Mouse (Mus musculus) thymus, adult 2 months (tissue): ENCODE data around the gene Enpp6.

Experiments used
- CTCF ChIP-seq: fragments of 200-500 bp; IDR thresholded peaks from 2 replicates; pipeline ENCODE4 v1.5.1; 2012; ENCODE audit warnings: mild to moderate bottlenecking, control low read depth, low read length, moderate library complexity, borderline replicate concordance; ENCODE audit not compliant: control insufficient read depth, poor library complexity, insufficient read depth; ENCODE audit errors: extremely low read depth
- POLR2A ChIP-seq: fragments of 200-500 bp; IDR thresholded peaks from 2 replicates; pipeline ENCODE4 v1.6.1; 2012; ENCODE audit warnings: mild to moderate bottlenecking, low read length, control low read depth, moderate library complexity; ENCODE audit not compliant: control insufficient read depth, poor library complexity, insufficient read depth; ENCODE audit errors: extremely low read depth

- TF ChIP-seq CTCF (no peak), POLR2A (no peak)
Measured at GRCm38 (mm10) chr8:46982770-46983169, 3.9 kb upstream of the Enpp6 start.
